Mouse (Mus musculus) gastrocnemius, adult 18-20 months (tissue): ENCODE data around the gene Hipk2. TPM values are rescaled to one million over a fixed set of nuclear protein-coding genes. Genes with fewer than 3 reads are reported as not detected.

Source experiments
- DNase-seq: peaks from one replicate; pipeline ENCODE4 v3.0.0; 2021; ENCODE audit warnings: low spot score
- total RNA-seq, 2 experiments: library from RNA; stranded (reverse); gene quantifications; 2 replicates each; pipeline ENCODE4 v1.2.3; 2021

Gene Hipk2
- total RNA-seq, 2 experiments from 2014 or later, result 74.6 to 99.1 TPM

DNA sequence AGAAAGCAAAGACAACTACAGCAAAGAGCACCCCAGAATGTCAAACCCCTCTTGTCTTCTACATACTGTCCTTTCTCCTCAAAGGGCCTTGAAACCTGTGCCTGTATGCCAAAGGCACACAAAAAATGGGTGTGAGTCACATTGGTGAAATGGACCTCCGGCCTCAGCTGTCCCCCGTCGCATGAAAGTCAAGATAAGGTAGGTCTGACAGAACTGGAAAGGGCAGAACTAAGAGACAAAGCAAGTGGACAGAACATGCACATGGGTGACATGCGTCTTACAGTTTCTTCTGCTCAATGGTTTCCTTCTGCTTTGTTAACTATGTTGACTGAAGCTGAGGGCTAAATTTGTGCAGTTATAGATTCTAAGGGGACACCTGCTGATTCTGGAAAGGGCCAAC lies 119.0 kb downstream of the Hipk2 start:
- DNase-seq, result no peak

DNA sequence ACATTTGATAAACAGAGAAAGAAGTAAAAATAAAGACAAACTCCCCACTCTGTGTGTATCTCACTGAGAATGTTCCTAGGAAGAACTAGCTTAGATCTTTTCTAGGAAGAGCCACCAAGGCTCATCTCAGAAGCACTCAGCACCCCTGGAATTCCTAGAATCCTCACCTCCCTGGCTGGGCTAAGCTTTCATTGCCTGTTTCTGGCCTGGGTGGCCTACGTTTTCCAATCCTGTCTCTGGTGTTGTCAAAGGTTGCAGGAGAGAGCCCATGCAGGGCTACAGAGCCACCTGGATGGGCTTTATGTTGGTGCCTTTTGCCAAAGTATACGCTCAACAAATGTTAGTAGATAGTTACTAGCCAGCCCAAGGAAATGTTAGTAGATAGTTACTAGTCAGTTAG lies 120.0 kb downstream of the Hipk2 start:
- DNase-seq, result no peak

DNA sequence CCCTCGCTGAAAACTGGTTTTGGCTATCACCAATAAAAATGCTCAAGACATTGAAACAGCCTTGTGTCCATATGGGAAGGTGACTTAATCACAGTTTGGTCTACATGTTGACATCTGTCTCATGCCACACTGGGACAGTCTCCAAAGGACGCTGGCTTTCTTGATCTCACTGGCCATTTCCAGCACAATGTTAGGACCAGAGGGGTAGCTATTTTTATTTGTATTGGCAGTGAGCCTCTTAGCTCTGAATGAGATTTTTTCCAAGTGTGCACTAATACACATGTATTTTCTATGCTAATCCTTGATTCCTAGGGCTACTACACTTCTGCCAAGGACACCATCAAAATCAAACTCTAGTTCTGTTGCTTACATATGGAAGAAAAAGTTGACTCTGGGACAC lies 120.8 kb downstream of the Hipk2 start:
- peak; percentile 12 for DNase-seq

DNA sequence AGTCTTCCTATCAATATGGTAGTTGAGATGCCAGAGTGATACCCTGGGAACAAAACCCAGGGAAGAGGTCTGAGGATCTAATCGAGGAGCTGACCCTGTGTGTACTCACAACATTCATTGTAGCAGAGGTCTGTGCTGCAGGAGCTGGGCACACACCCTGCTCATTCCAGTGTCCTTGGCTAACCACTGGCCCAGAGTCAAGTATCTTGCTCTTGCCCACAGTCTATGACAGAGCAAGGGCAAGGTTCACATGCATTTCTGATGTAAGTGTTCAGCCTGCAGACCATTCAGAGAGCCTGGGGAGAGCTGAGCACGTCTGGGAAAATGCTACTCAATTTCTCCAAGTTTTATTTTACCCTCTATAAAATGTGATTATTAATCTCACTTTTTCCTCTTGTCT lies 122.2 kb downstream of the Hipk2 start:
- peak; percentile 52 for DNase-seq

DNA sequence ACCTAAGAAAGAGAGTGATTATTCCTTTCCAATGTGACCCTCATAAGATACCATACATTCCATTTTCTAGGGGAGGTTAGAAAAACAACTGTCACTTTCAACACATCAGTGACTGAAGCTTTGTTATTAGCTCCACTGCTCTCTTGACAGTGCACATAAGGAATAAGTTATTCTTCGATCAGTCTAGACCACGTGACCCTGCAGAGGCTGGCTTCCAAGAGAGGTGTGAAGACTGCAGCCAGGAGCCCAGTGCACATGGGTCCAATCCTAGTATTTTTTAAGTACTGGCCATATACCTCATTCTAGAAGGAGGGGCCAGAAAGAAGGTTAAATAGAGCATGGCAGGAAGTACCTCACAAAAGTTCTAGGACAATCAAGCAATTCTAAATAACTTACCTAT lies 122.9 kb downstream of the Hipk2 start:
- no peak for DNase-seq

DNA sequence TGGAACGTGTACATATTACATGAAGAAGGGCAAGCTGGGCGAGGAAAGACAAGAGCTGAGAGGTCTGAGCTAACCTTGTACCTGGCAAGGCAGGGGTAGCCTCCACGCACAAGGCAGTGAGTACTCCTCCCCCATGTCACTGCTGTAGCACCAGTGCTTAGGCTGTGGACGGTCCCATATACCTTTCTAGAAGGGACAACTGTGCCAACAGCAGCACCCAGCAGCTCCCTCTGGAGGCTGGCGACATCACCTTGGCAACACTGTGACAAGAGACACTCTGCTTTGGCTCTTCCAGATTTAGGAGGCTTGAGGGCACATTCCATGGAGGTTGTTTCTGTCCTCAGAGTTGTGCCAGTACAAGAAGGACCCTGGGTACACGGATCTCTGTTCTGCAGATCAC lies 123.5 kb downstream of the Hipk2 start:
- peak; percentile 47 for DNase-seq

DNA sequence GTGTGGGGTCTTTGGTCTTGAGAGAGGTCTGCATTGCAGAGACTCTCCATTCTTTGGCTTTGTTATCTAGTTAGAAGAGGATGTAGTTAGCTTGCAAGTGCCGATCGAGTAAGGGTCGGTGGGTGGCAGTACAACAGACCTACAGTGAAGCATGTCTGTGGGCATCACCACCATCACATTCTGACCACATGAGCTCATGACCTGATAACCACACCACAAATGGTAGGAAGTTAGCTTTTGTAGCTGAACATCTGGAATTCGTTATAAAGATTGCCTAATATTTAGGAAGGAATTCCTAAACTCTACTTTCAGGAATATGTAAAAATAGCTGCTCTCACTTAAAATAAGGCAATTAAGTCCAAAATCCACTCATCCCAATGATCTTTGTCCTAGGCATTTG lies 127.9 kb downstream of the Hipk2 start:
- no peak for DNase-seq

DNA sequence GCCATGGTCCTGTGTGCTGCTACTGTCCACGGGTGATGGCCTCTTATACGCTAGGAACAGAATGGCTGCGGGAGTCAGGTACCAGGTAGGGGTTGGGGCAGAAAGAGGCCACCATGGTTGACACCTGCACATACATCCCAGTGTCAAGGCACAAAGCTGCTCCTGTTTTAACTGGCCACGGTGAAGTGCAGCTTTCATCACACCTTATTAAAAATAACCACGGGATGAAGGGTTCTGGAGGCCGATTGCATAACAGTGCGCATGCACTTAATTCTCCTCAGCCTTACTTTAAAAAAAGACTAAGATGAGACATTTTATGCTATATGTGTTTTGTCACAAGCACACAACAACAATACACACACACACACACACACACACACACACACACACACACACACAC lies 132.6 kb downstream of the Hipk2 start:
- no peak for DNase-seq

DNA sequence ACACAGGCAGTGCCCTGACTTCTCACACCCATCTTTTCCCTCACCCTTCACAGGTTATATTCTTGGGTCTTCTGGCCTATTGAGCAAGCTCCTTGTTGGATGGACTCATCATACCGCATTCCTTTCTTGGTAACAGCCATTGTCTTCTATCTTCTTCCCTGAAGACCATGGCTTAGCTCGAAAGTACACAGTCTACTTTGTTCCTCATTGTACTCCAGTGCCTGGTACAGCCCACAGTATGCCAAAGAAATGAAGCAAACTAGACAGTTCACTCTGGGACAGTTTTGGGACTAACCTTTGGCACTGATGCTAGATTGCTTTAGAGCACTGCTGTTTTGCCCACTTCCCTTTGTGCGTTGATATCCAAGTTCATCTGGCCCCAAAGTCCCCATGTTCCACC lies 133.5 kb downstream of the Hipk2 start:
- DNase-seq, result no peak

DNA sequence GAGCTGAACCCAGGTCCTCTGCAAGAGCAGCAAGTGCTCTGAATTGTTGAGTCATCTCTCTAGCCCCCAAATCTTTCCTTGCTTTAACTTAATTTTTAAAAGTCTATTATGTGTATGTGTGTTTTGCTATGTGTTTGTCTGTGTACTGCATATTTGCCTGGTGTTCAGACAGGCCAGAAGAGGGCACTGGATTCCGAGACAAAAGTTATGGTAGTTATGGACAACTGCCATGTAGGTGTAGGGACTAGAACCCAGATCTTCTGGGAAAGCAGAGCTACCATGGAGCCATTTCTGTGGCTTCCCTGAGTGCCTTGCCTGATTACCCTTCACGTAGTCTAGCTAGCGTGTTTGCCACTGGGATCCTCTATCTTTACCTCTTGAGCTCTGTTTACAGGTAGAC lies 134.9 kb downstream of the Hipk2 start:
- no peak for DNase-seq

DNA sequence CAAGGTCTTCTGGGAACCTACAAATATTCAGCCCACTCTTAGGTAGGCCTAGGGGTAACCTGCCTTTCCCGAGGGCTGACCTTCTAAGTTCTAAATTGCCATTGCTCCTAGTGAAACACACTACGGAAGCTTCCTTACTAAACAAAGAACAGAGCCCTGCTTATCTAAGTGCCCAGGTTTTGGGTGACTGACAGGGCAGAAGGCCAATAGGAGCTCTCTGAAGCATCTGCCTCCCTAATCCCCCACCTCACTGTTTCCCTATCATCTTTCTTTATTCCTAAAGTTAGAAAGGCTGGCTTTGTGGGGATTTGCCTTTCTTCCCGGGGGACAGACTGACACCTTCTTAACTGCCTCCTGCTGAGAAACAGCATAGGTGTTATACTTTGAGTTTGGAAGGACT lies 136.7 kb downstream of the Hipk2 start:
- DNase-seq, result no peak

DNA sequence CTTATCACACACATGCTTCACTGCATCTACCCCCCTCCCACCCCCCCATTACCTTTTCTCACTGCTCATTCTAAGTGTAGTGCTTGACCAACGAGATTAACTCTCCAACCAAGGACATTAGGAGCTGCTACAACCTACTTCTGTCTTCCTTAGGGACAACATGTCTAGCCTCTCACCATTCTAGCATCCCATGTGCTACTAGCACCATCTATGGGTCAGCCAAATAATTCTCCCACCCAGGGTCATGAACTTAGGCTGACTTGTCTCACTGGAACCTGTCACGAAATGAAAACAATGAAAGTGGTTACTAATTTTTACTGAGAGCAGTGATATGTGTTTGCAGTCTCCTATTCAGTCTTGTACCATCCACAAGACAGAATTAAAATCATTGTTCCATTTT lies 138.2 kb downstream of the Hipk2 start:
- peak; percentile 36 for DNase-seq

DNA sequence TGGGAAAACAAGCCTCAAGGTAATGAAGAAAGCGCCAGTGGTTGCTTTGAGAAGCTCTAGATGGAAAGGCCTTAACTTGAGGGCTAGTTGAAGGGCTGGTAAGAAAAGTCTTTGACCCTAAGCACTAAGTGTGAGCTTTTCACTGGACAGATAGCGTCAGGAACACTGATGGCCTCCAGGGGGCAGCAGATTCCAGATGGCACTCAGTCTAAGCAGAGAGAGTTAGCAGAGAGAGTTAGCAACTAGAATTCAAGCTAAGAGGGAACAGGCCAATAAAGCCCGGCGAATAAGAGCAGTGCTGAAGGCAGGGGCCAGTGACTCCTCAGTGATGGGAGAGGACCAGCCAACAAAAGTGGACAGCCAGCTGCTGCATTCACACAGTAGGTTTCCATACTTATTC lies 139.7 kb downstream of the Hipk2 start:
- peak; percentile 85 for DNase-seq

DNA sequence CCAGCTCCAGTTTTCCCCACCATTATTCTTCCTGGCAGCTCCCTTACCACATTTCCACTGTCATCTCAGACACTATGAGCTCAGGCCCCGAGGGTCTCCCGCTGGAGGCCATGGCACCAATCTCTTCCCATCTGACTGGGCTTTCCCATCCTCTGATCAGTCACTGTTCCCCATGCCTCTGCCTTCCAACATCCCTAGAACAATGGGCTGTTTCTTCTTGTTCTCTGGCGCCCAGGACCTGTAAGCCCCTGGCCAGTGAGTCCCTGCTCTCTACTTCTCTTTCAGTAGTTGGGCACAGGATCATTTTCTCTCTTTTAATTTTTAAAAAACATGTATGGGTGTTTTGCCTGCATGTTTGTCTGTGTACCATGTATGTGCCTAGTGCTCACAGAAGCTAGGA lies 143.3 kb downstream of the Hipk2 start:
- DNase-seq, result no peak

DNA sequence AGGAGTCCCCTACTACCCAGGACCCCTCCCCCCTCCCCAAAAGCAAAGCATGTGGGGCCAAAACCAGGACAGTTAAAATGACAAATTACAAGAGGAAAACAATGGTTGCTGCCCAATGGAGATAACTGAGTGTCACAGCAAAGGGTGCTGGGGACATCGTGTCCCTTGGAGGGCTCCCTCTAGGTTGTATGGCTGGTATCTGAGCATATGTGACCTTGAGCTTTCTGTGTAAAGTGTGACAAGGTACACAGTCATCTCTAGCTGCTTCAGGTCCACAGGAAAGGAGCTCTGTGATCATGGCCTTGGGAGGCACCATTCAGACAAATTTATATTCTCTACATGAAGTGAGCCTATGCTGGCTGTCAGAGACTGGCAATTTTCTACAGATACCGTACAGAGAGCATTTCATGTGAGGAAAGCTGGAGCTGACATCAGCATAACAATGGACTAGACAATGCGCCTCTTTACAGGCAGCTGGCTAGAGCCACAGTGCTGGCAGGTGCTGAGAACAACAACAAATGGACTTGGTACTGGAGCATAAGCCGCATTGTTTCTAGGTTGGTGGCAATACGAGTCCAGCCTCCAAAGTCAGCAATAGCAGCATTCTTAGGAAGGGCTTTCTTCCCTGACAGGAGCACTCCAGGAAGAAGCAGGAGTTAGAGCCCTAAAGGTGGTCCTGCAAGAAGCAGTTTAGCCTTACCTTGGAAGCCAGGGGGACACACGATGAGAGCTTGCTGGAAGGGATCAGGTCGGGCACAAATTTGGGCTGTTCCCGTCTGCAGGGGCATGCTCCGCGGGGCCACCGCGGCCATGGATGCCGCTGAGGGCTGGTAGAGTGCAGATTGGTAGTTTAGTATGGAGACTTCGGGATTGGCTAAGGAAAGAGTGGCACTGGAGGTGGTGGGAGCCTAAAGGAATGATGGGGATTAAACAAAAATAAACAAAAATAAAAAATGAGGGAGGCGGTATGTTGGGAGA lies 145.5 kb downstream of the Hipk2 start:
- DNase-seq, result no peak

DNA sequence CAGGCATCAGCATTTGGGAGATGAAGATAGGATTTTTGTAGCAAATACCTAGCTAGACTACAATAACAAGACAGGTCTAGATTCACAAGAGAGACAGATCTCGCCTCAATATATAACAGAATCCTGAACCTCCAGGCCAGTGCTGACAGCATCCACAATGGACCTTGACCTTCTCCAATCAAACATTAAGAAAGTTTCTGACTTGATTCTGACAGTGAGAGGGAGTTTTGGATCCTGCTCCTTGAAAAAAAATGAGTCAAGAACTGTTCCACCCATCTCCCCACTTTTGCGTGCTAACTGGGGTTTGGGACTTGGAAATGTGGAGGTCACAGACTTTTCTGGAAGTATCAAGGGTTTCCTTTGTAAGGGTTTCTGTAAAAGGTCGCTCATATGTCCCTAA lies 150.4 kb downstream of the Hipk2 start:
- no peak for DNase-seq

DNA sequence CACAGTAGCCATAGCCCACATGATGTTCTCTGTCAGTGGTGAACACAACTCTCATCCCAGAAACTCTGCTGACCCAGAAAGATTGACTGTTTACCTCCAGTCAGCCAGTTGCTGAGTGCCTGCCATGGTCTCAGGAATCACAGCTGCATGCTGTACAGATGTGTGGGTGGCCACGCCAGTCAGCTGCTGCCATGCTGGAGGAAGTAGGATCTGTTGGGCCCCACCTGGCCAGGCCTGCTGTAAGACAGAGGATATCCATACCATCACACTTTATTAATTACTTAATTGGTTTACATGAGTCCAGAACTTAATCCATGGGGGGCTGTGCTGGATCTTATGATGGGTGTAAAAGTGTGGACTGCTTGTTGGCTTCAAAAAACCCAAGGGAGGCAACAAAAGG lies 154.6 kb downstream of the Hipk2 start:
- DNase-seq, result peak; percentile 18

DNA sequence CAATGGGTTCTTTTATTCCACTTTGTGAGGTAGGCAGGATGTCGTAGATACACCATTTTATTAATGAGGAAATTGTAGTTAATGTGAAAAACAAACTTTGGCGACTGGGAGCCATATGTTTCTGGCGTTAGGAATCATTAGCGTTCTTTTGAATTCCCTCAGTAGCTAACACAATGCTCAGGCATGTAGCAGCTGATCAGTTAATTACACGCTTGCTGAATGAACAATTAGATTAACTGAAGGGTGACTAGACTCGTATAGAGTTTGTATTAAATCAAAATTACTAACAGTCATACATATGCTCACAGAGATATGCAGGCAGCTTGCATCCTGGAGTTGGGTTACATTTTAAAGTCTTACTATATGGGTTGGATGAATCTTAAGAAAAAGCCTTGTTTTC lies 156.7 kb downstream of the Hipk2 start:
- no peak for DNase-seq

DNA sequence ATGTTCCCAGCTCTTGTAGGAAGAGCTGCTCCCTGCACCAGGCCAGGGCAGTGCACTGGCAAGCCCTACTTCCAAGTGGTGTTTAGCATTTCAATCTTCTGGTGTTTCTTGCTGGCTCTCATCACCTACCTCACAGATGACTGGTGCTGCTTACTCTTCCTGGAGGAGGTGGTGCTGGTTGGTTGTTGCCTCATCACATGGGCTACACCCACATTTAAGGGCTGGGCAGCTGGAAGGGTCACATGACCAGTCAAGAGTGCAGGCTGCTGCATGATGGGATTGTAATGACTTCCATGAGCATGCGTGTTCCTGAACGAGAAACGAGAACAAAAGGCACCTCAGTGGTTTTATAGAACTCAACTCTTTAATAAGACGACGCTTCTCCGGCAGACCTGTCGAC lies 157.3 kb downstream of the Hipk2 start:
- no peak for DNase-seq

DNA sequence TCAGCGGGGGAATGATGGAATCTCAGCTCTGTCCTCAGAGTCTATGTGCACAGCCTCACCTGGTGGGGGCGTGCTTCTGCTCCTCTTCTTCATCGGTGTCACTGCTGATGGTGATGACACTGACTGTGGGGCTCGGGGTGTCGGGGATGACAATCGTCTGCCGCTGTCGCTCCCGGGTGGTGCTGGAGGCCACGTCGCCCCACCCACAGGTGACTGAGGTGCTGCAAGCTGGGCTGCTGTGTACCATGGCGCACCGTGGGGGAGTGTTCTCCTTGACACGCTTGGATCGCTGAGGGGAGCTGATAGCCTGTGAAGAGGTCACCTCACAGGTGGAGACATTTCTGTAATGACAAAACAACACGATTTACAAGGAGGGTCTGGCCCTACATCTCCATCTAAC lies 160.1 kb downstream of the Hipk2 start:
- no peak for DNase-seq

DNA sequence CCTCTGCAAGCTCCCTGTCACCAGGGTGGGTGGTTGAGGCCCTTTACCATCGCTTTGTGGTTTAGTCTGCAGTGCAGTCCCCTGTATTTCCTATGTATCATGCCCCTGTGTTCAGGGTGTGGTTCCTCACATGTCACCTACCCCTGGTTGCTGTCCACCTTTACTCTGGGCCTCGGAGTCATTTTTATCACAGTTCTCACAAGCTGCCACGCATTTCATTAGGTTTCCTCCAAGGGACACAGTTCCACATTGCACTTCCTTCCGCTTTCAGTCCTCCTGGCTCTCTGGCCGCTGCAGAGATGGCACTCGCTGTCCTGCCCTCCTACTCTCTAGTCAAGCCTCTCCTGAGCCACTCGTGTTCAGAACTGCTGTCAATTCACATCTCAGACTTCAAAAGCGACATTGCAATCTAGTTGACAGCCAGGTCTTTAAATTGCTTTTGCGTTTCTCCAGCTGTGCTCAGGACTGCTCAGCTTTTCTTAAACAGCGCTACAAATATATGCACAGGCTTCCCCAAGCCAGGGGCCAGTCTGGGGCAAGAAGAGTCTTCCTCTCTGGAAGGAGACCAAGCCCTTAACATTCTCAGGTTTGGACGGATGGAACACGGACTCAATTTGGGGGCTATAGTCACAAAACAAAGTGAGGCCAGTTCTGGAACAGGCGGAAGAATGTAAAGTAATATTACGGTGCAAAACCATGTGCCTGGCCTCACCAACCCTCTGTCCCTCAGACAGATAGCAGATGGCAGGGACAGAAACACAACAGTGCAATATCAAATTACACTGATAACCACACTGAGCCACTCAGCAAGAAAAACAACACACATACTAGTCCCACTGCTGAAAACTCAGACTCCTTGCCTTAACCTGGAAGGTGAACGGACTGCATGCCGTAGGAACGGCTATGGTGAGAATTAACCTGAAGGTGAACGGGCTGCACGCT lies 161.7 kb downstream of the Hipk2 start:
- no peak for DNase-seq

DNA sequence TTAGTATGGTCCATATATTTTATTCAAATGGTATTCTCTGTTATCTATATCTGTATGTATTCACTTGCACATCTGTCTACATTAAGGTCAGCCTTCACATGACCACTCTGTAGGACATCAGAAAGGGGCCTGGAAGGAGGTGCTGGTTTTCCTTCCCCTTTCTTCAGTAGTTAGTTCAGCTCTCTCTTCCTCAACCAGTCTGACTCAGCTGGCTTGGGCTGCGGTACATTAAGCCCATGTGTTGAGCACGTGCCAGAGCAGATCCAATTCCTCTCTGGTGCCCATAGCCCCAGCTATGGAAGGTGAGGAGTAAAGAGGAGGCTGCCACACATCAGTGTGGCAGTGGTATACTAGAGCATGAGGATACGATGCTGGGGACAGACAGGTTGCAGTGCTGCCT lies 165.5 kb downstream of the Hipk2 start:
- peak; percentile 51 for DNase-seq
